Mouse (Mus musculus) midbrain, embryonic 11.5 days (tissue): ENCODE data around the gene Stat3. TPM values are rescaled to one million over a fixed set of nuclear protein-coding genes. Genes with fewer than 3 reads are reported as not detected.
A peak's percentile ranks its signal among the peaks of the same experiment; 100 is the strongest.

Source experiments
- ATAC-seq: fragments of 200-750 bp; cut with Nextera tagmentation; 2 replicates; pipeline ENCODE4 v1.8.0; 2017; ENCODE audit warnings: moderate TSS enrichment, moderate library complexity; ENCODE audit not compliant: low FRiP score
- DNase-seq: peaks from one replicate; pipeline ENCODE4 v3.0.0; 2015; ENCODE audit warnings: low spot score; ENCODE audit errors: missing footprints
- H3K27ac ChIP-seq: fragments of 300-500 bp; sonication (generic); 2 replicates; pipeline ENCODE4 v1.5.1; 2014; ENCODE audit warnings: low read depth, low read length
- H3K27me3 ChIP-seq: fragments of 300-500 bp; sonication (generic); 2 replicates; pipeline ENCODE4 v1.6.1; 2014; ENCODE audit warnings: mild to moderate bottlenecking, low read length, moderate library complexity, mixed read lengths; ENCODE audit not compliant: control insufficient read depth, insufficient read depth
- H3K36me3 ChIP-seq: fragments of 300-500 bp; sonication (generic); 2 replicates; pipeline ENCODE4 v1.6.1; 2014; ENCODE audit warnings: mild to moderate bottlenecking, low read length, moderate library complexity, mixed read lengths; ENCODE audit not compliant: control insufficient read depth, insufficient read depth
- H3K4me1 ChIP-seq: fragments of 300-500 bp; sonication (generic); 2 replicates; pipeline ENCODE4 v1.6.1; 2014; ENCODE audit warnings: low read length; ENCODE audit not compliant: control insufficient read depth, insufficient read depth
- H3K4me2 ChIP-seq: fragments of 300-500 bp; sonication (generic); 2 replicates; pipeline ENCODE4 v1.6.1; 2014; ENCODE audit warnings: mild to moderate bottlenecking, moderate library complexity
- H3K4me3 ChIP-seq: fragments of 300-500 bp; sonication (generic); 2 replicates; pipeline ENCODE4 v1.5.1; 2014; ENCODE audit warnings: low read depth, low read length
- H3K9ac ChIP-seq: fragments of 300-500 bp; sonication (generic); 2 replicates; pipeline ENCODE4 v1.6.1; 2014; ENCODE audit warnings: low read length
- H3K9me3 ChIP-seq: fragments of 300-500 bp; sonication (generic); 2 replicates; pipeline ENCODE4 v1.6.1; 2016; ENCODE audit warnings: low read length; ENCODE audit not compliant: control insufficient read depth
- WGBS: fragments of 180-500 bp; shearing (Covaris S2); extraction: QIAGEN DNeasy Blood & Tissue Kit; methylation state at CpG from one replicate; pipeline ENCODE4 v1.1.7; 2014; 5-methylcytosine and 5-hydroxymethylcytosine counted together
- polyA plus RNA-seq: library from polyadenylated mRNA; unstranded; fragments of >200 nt; fragmentation: Nextera tagmentation; extraction: Ambion mirVana; gene quantifications from 2 replicates; pipeline ENCODE4 v1.2.1, GENCODE M21; 2014

Gene Stat3
- polyA plus RNA-seq, 1 experiment from 2014 or later, result 24.0 TPM

DNA sequence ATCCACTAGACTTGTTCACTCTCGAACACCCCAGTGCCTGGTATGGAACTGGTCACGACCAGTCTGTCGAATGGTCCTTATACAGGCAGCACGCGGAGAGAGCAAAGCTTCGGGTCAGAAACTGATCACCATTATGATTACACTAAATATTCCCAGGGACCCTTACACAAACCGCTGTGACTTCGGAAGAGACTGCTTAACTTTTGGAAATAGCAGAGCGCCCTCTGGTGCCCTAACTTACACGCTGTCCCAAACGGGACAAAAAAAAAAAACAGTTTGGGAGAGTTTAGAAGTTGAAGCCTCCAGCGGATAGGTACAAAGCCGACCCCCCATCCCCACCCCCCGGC, 20.1 kb upstream of the Stat3 start:
- WGBS, result 4% methylated on average over 14 of the region's 14 CpGs
- H3K27ac ChIP-seq, result no peak overlapping the region
- H3K36me3 ChIP-seq, result no peaks in the 10 kb centered on the region
- no peak overlapping the region for H3K9ac ChIP-seq
- no peaks in the 10 kb centered on the region for H3K9me3 ChIP-seq
- ATAC-seq (no peak), DNase-seq (peak; percentile 96)
- peak overlapping the region; percentile 35 for H3K4me2 ChIP-seq
- peaks cover 20% of the 10 kb centered on the region for H3K27me3 ChIP-seq
- peak overlapping the region; percentile 21; the same call in 1 of the 2 replicates for H3K4me3 ChIP-seq
- H3K4me1 ChIP-seq, result peaks cover 3% of the 10 kb centered on the region; the same call in 1 of the 2 replicates

- peak overlapping the region; percentile 35 for H3K4me2 ChIP-seq
- H3K4me3 ChIP-seq, result peak overlapping the region; percentile 21
- peaks cover 3% of the 10 kb centered on the region; the same call in 1 of the 2 replicates for H3K4me1 ChIP-seq
- DNase-seq, result peak; percentile 90
- H3K36me3 ChIP-seq, result no peaks in the 10 kb centered on the region
- H3K27me3 ChIP-seq, result peaks cover 20% of the 10 kb centered on the region
- H3K9ac ChIP-seq, result no peak overlapping the region
- no peak for ATAC-seq
- no peaks in the 10 kb centered on the region for H3K9me3 ChIP-seq
- H3K27ac ChIP-seq, result no peak overlapping the region
- 6% methylated on average over 76 of the region's 76 CpGs for WGBS
Observed at GRCm38 (mm10) chr11:100958613-100959463, 19.5 kb upstream of the Stat3 start.

DNA sequence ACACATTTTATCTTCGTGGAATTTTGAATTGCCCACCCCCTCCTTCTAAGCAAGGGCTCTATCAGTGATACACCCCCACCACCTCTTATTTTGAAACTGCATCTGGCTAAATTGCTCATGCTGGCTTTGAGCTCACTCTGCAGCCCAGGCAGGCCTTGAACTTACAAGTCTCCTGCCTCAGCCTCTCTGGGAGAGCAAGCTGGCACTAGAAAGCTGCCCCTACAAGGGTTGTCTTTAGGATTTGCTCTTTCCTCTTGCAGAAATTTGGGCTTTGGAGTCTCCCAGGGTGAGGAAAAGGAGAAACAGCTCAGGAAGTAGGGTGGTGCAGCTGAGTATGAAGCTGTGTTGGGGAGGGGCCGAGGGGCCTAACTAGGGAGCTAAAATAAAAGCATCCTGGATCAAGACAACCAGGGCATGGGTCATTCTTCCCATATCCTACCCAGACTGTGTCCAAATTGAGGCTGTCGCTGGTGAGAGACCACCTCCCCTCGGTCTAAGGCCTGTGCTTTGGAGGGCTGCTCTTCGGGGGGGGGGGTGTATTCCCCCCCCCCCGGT, 18.7 kb upstream of the Stat3 start:
- Histone ChIP-seq H3K36me3 (no peaks in the 10 kb centered on the region), H3K9me3 (no peaks in the 10 kb centered on the region), H3K4me3 (no peak overlapping the region), H3K4me2 (no peak overlapping the region), H3K9ac (no peak overlapping the region), H3K4me1 (peaks cover 3% of the 10 kb centered on the region; the same call in 1 of the 2 replicates), H3K27ac (no peak overlapping the region), H3K27me3 (peaks cover 20% of the 10 kb centered on the region)
- 36% methylated on average over 6 of the region's 6 CpGs for WGBS
- DNase-seq, result no peak
- ATAC-seq, result no peak

- ATAC-seq, result no peak
- peaks cover 3% of the 10 kb centered on the region; the same call in 1 of the 2 replicates for H3K4me1 ChIP-seq
Observed at GRCm38 (mm10) chr11:100957244-100957643, 17.9 kb upstream of the Stat3 start.

DNA sequence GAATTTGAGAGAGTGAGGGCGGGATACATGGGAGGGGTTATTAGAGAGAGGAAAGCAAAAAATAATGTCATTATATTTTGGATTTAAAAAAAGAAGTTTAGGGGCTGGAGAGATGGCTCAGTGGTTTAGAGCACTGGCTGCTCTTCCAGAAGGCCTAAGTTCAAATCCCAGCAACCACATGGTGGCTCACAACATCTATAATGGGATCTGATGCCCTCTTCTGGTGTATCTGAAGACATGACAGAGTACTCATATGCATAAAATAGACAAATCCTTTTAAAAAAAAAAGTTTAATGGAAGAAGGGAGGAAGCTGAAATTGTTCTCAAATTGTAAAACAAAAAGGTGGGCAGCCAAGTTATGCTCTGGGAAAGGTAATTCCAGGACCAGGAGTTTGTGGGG, 10.2 kb upstream of the Stat3 start:
- Histone ChIP-seq H3K4me3 (no peak overlapping the region), H3K9me3 (no peaks in the 10 kb centered on the region), H3K36me3 (no peaks in the 10 kb centered on the region), H3K4me1 (no peaks in the 10 kb centered on the region), H3K27me3 (no peaks in the 10 kb centered on the region), H3K4me2 (no peak overlapping the region), H3K9ac (no peak overlapping the region), H3K27ac (no peak overlapping the region)
- DNase-seq, result peak; percentile 4
- 94% methylated on average over 1 of the region's 1 CpGs for WGBS
- ATAC-seq, result no peak

More at GRCm38 (mm10) chr11:100957244-100957643, 17.9 kb upstream of the Stat3 start:
- H3K4me2 ChIP-seq, result no peak overlapping the region
- DNase-seq, result peak; percentile 100
- H3K9ac ChIP-seq, result no peak overlapping the region
- H3K27me3 ChIP-seq, result peaks cover 20% of the 10 kb centered on the region
- no peak overlapping the region for H3K27ac ChIP-seq
- WGBS, result 2% methylated on average over 5 of the region's 5 CpGs
- H3K9me3 ChIP-seq, result no peaks in the 10 kb centered on the region
- no peak overlapping the region for H3K4me3 ChIP-seq
- no peaks in the 10 kb centered on the region for H3K36me3 ChIP-seq

DNA sequence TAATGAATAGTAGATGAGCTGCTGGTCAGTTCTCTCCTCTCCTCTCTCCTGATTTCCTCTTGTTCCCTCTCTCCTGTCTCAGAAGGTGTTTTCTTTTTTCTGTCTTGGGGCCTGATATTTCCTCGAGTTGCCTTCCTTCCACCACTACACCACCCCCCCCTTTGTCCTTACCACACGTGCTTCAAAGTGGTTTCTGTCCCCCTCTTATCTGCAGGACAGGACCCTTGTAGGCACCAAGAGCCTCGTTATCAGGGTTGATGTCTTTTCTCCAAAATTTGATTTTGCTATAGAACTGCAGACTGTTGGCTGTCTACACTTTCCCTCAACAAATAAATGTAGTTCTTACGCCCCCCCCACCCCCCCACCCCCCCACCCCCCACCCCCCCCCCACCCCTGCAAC, 9.0 kb upstream of the Stat3 start:
- H3K4me2 ChIP-seq, result no peak overlapping the region
- DNase-seq, result peak; percentile 54
- H3K36me3 ChIP-seq, result no peaks in the 10 kb centered on the region
- no peak overlapping the region for H3K9ac ChIP-seq
- ATAC-seq, result no peak
- no peak overlapping the region for H3K27ac ChIP-seq
- 63% methylated on average over 4 of the region's 4 CpGs for WGBS
- no peaks in the 10 kb centered on the region for H3K9me3 ChIP-seq
- H3K27me3 ChIP-seq, result no peaks in the 10 kb centered on the region
- H3K4me1 ChIP-seq, result no peaks in the 10 kb centered on the region
- H3K4me3 ChIP-seq, result no peak overlapping the region

DNA sequence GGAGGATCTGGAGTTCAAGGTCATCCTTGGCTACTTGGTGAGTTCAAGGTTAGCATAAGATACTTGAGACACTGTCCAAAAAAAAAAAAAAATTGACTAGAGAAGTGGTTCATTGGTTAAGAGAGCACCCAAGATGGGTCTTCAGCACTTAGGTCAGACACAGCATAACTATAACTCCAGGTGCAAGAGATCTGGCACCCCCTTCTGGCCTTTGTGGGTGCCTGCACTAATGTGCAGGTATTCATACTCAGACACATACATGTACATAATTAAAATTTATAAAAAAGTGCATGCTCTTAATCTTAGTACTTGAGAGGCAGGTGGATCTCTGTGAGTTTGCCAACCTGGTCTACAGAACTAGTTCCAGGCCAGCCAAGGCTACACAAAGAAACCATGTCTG, 8.2 kb upstream of the Stat3 start:
- Histone ChIP-seq H3K4me1 (no peaks in the 10 kb centered on the region), H3K4me3 (no peak overlapping the region), H3K27me3 (no peaks in the 10 kb centered on the region), H3K9me3 (no peaks in the 10 kb centered on the region), H3K27ac (no peak overlapping the region), H3K36me3 (no peaks in the 10 kb centered on the region), H3K9ac (no peak overlapping the region), H3K4me2 (no peak overlapping the region)
- DNase-seq (no peak), ATAC-seq (no peak)

GRCm38 (mm10) chr11:100946862-100947261, 7.5 kb upstream of the Stat3 start:
- no peaks in the 10 kb centered on the region for H3K4me1 ChIP-seq
- H3K9ac ChIP-seq, result no peak overlapping the region
- no peak for ATAC-seq
- H3K4me2 ChIP-seq, result no peak overlapping the region
- no peak overlapping the region for H3K27ac ChIP-seq
- 53% methylated on average over 4 of the region's 4 CpGs for whole genome bisulfite sequencing
- no peaks in the 10 kb centered on the region for H3K9me3 ChIP-seq
- DNase-seq, result peak; percentile 1
- H3K27me3 ChIP-seq, result no peaks in the 10 kb centered on the region
- H3K36me3 ChIP-seq, result no peaks in the 10 kb centered on the region
- H3K4me3 ChIP-seq, result no peak overlapping the region

GRCm38 (mm10) chr11:100942388-100942787, 3.0 kb upstream of the Stat3 start:
- no peaks in the 10 kb centered on the region for H3K27me3 ChIP-seq
- H3K4me3 ChIP-seq, result no peak overlapping the region
- WGBS, result 93% methylated on average over 1 of the region's 1 CpGs
- ATAC-seq, result no peak
- no peaks in the 10 kb centered on the region for H3K36me3 ChIP-seq
- H3K4me2 ChIP-seq, result no peak overlapping the region
- no peak overlapping the region for H3K9ac ChIP-seq
- DNase-seq, result peak; percentile 54
- H3K27ac ChIP-seq, result no peak overlapping the region
- H3K4me1 ChIP-seq, result peaks cover 6% of the 10 kb centered on the region; the same call in 1 of the 2 replicates
- H3K9me3 ChIP-seq, result no peaks in the 10 kb centered on the region
